Mouse (Mus musculus): ENCODE data around the gene 2310057J18Rik. TPM values are rescaled to one million over a fixed set of nuclear protein-coding genes. Genes with fewer than 3 reads are reported as not detected.

2310057J18Rik gene
- polyA plus RNA-seq (2012; rRNA removed), result not detected in 2 replicates

GRCm38 (mm10) chr10:28986203-28986602, at the start of gene 2310057J18Rik:
TSS of gene 2310057J18Rik (minus strand) at chr10:28986303.

Other genes starting within 250 kb of the 2310057J18Rik start
- gene Soga3, start 157.5 kb upstream of the 2310057J18Rik start, polyA plus RNA-seq (2012; rRNA removed), result 0.02 and 0.07 TPM in 2 replicates
- gene Gm49353, start 212.7 kb upstream of the 2310057J18Rik start, polyA plus RNA-seq (2012; rRNA removed), result not detected in 2 replicates
- 0.07 and 0.10 TPM in 2 replicates for gene 9330159F19Rik, start 225.3 kb upstream of the 2310057J18Rik start, polyA plus RNA-seq (2012; rRNA removed)

All from ovary, adult 2 months (tissue).